Mouse (Mus musculus) heart, postnatal 36 days (tissue): ENCODE results near the gene Tmem147. TPM values are rescaled to one million over a fixed set of nuclear protein-coding genes. Genes with fewer than 3 reads are reported as not detected.

Source experiments
- DNase-seq, 2 experiments: peaks; one replicate each; pipeline ENCODE4 v3.0.0; 2021 to 2022
- intact Hi-C: fragments of 180-260 bp; cut with DNase I; formaldehyde crosslinking; loops from one replicate; pipeline ENCODE4 v1.15.1; 2025
- total RNA-seq, 2 experiments: library from RNA; stranded (reverse); gene quantifications; 2 replicates each; pipeline ENCODE4 v1.2.3; 2021

Tmem147 gene
- total RNA-seq, 2 experiments from 2014 or later: 236 to 272 TPM

GRCm38 (mm10) chr7:30728739-30729395 lies 473 bp downstream of the Tmem147 start:
- DNase-seq: no peak
- intact Hi-C loops: loop anchor here (1.0 to 5.0 kb wide), 3 partner anchors 79 to 243 kb away; partner anchors contain the start of genes Fam187b, Lsr, Rbm42 and Usf2

GRCm38 (mm10) chr7:30728214-30728613 lies 1.1 kb downstream of the Tmem147 start:
- intact Hi-C loops: loop anchor here (5.0 kb wide), 2 partner anchors 229 to 244 kb away; partner anchors contain the start of genes Fam187b, Lsr and Usf2
- no peak for DNase-seq

- intact Hi-C loops: no loop called here
- no peak for DNase-seq
Measured at GRCm38 (mm10) chr7:30723274-30723953, 5.9 kb downstream of the Tmem147 start.

- intact Hi-C loops: no loop called here
Measured at GRCm38 (mm10) chr7:30721286-30721685, 8.1 kb downstream of the Tmem147 start.

GRCm38 (mm10) chr7:30719669-30720068 lies 9.7 kb downstream of the Tmem147 start:
- intact Hi-C loops: no loop called here
- no peak for DNase-seq

More at GRCm38 (mm10) chr7:30721286-30721685, 8.1 kb downstream of the Tmem147 start:
- no peak for DNase-seq

- no peak for DNase-seq
- intact Hi-C loops: no loop called here
Measured at GRCm38 (mm10) chr7:30717716-30718046, 11.7 kb downstream of the Tmem147 start.

GRCm38 (mm10) chr7:30717006-30717715 lies 12.2 kb downstream of the Tmem147 start:
- intact Hi-C loops: no loop called here
- DNase-seq: peak; percentile 25 to 30

- intact Hi-C loops: no loop called here
- DNase-seq: no peak
Measured at GRCm38 (mm10) chr7:30711942-30712341, 17.4 kb downstream of the Tmem147 start, which contains the start of gene Atp4a. Gene Atp4a (plus strand): TSS chr7:30712209.

GRCm38 (mm10) chr7:30707441-30707840 lies 21.9 kb downstream of the Tmem147 start:
- intact Hi-C loops: no loop called here
- no peak for DNase-seq

- intact Hi-C loops: no loop called here
- peak in 1 of 2 experiments; percentile 11 for DNase-seq
Measured at GRCm38 (mm10) chr7:30706214-30706882, 23.0 kb downstream of the Tmem147 start.

- DNase-seq: no peak
- intact Hi-C loops: no loop called here
Measured at GRCm38 (mm10) chr7:30698589-30698988, 30.8 kb downstream of the Tmem147 start, which contains the start of gene 2200002J24Rik. Gene 2200002J24Rik (plus strand): TSS chr7:30698926.

GRCm38 (mm10) chr7:30698101-30698500 lies 31.2 kb downstream of the Tmem147 start:
- DNase-seq: no peak
- intact Hi-C loops: no loop called here

GRCm38 (mm10) chr7:30688325-30688724 lies 41.0 kb downstream of the Tmem147 start:
- DNase-seq: no peak
- intact Hi-C loops: no loop called here

- intact Hi-C loops: no loop called here
- no peak for DNase-seq
Measured at GRCm38 (mm10) chr7:30683425-30683824, 45.9 kb downstream of the Tmem147 start.

- DNase-seq: peak; percentile 26 to 49
- intact Hi-C loops: no loop called here
Measured at GRCm38 (mm10) chr7:30681897-30682296, 47.4 kb downstream of the Tmem147 start.

GRCm38 (mm10) chr7:30678263-30678975 lies 50.9 kb downstream of the Tmem147 start:
- peak; percentile 60 to 61 for DNase-seq
- intact Hi-C loops: no loop called here
